Mouse (Mus musculus) ES-E14 (cell line): ENCODE data around the gene Tspear. TPM values are rescaled to one million over a fixed set of nuclear protein-coding genes. Genes with fewer than 3 reads are reported as not detected.
"Not testable (repeated sequence)": the region's sequence is repeated elsewhere in the genome, so short reads cannot be mapped to it uniquely, and the experiment has no call there.

Source experiments
- DNase-seq: peaks from one replicate; pipeline ENCODE4 v3.0.0-alpha.2; 2013; ENCODE audit warnings: low read depth, low spot score
- H3K27ac ChIP-seq: 2 replicates; pipeline ENCODE4 v1.5.1; 2012; ENCODE audit warnings: low read depth, mild to moderate bottlenecking, low read length, moderate library complexity, mixed read lengths; ENCODE audit not compliant: poor library complexity, insufficient read depth, severe bottlenecking
- H3K36me3 ChIP-seq: 2 replicates; pipeline ENCODE4 v1.6.1; 2012; ENCODE audit warnings: mild to moderate bottlenecking, low read length, moderate library complexity, mixed read lengths; ENCODE audit not compliant: control insufficient read depth, poor library complexity, insufficient read depth, severe bottlenecking
- H3K4me1 ChIP-seq, 2 experiments: fragments of 150-350 bp in 1 of 2; sonication (generic) in 1 of 2; 2 replicates each; pipeline ENCODE4 v1.6.1; 2012; ENCODE audit warnings: low read length in 2 of 2, mild to moderate bottlenecking in 1 of 2, mixed read lengths in 1 of 2; ENCODE audit not compliant: control insufficient read depth in 2 of 2, insufficient read depth in 2 of 2, poor library complexity in 1 of 2
- H3K4me3 ChIP-seq, 2 experiments: fragments of 150-350 bp in 1 of 2; sonication (generic) in 1 of 2; 2 replicates each; pipeline ENCODE4 v1.5.1; 2012; ENCODE audit warnings: low read length in 2 of 2, low read depth in 1 of 2, mild to moderate bottlenecking in 1 of 2, mixed read lengths in 1 of 2; ENCODE audit not compliant: insufficient read depth in 1 of 2, poor library complexity in 1 of 2, severe bottlenecking in 1 of 2
- H3K9ac ChIP-seq: 2 replicates; pipeline ENCODE4 v1.6.1; 2012; ENCODE audit warnings: low read depth, mild to moderate bottlenecking, low read length, mixed read lengths; ENCODE audit not compliant: poor library complexity, insufficient read depth, severe bottlenecking
- H3K9me3 ChIP-seq: fragments of 150-350 bp; sonication (generic); 2 replicates; pipeline ENCODE4 v1.6.1; 2012; ENCODE audit warnings: low read depth, mild to moderate bottlenecking, low read length; ENCODE audit not compliant: control insufficient read depth, insufficient read depth
- CHD2 ChIP-seq: IDR thresholded peaks from 2 replicates; pipeline ENCODE4 v1.6.1; 2014; ENCODE audit warnings: mild to moderate bottlenecking, low read depth, low read length, inconsistent platforms
- HCFC1 ChIP-seq: IDR thresholded peaks from 2 replicates; pipeline ENCODE4 v1.6.1; 2012; ENCODE audit warnings: low read length, inconsistent platforms, borderline replicate concordance; ENCODE audit not compliant: insufficient read depth
- MAFK ChIP-seq: IDR thresholded peaks from 2 replicates; pipeline ENCODE4 v1.6.1; 2014; ENCODE audit warnings: mild to moderate bottlenecking, low read depth, low read length, inconsistent platforms; ENCODE audit not compliant: insufficient read depth
- ZC3H11A ChIP-seq: IDR thresholded peaks from 2 replicates; pipeline ENCODE4 v1.6.1; 2012; ENCODE audit warnings: low read depth, mild to moderate bottlenecking, inconsistent platforms, low read length, borderline replicate concordance
- ZNF384 ChIP-seq: IDR thresholded peaks from 2 replicates; pipeline ENCODE4 v1.6.1; 2012; ENCODE audit warnings: low read depth, low read length, inconsistent platforms
- in situ Hi-C, 2 experiments: fragments of 600-800 bp; cut with MboI; formaldehyde crosslinking; loops; one replicate each; pipeline ENCODE4 v1.15.1; 2025; ENCODE audit warnings: low sequenced_read_pairs in 2 of 2, inconsistent platforms in 1 of 2; ENCODE audit not compliant: unreplicated experiment in 2 of 2
- total RNA-seq: library from RNA; depleted of rRNA; stranded (reverse); fragments of 300-350 nt; gene quantifications from 2 replicates; pipeline ENCODE4 v1.2.3, GENCODE M21; 2012

The Tspear gene
- total RNA-seq, 1 experiment, result 0.49 TPM

DNA sequence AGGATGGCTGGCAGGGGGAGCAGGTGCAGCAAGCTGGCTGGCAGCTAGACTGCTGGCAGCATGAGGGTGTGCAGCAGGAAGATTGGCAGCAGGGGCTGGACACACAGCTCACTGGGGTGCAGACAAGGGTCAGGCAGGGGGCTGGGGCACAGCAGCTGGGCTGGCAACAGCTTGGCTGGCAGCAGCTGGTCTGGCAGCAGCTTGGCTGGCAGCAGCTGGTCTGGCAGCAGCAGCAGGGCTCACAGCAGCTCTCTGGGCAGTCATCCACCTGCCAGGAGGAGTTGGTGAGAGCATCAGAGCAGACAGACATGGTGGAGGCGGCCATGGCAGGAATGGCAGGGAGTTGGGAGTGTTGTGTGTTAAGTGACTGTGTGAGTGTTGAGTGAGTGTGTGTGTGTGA is 101.5 kb downstream of the Tspear start, which contains the start of gene Gm7137:
Gene Gm7137, minus strand, starts transcription at position 325 of the 400 bp plus-strand sequence.
- H3K9ac ChIP-seq, H3K4me3 ChIP-seq, H3K27ac ChIP-seq, in situ Hi-C loops, DNase-seq, H3K9me3 ChIP-seq, H3K36me3 ChIP-seq, H3K4me1 ChIP-seq: not testable (repeated sequence)

DNA sequence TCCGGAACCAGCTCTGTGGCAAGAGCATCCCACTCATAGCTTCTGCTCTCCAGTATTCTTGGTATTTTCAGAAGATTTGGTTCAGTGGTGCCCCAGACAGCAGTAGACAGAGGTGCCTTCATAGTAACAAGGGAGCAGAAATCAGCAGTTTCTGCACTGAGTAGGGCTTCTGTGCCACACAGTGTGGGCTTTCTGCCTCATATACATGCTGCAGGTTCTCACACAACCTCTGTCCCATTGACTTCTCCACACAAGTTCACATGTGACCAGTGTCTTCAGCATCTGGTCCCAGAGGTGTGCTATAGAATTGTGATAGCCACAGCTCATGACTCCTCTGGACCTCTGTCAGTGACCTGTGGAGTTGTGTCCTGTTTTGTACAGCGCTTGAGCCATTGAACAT is 102.3 kb downstream of the Tspear start:
- Histone ChIP-seq H3K36me3 (no peaks in the 10 kb centered on the region), H3K4me1 (no peaks in the 10 kb centered on the region), H3K4me3 (no peak overlapping the region), H3K27ac (no peak overlapping the region), H3K9me3 (no peaks in the 10 kb centered on the region), H3K9ac (no peak overlapping the region)
- no peak for DNase-seq
- in situ Hi-C loops, result no loop called here
- TF ChIP-seq HCFC1 (no peak), ZNF384 (no peak), CHD2 (no peak), ZC3H11A (no peak), MAFK (no peak)

DNA sequence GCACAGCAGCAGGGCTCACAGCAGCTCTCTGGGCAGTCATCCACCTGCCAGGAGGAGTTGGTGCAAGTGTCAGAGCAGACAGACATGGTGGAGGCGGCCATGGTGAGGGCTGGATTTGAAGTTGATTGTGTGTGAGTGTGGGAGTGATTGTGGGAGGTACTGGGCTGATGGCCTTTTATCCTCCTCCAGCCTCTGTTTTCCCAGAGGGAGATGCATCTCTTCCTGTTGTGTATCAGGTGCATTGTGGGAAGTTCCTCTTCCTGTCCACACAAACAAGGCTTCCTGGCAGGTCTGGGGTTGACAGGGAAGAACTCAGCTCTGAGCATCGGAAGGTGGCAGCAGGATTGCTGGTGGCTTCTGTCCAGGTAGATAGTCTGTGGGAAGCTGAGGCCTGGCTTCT is 108.6 kb downstream of the Tspear start, which contains the start of gene Gm9639:
Gene Gm9639, minus strand, starts transcription at position 101 of the 400 bp plus-strand sequence.
- DNase-seq, result no peak
- Histone ChIP-seq H3K4me1 (no peaks in the 10 kb centered on the region), H3K27ac (no peak within 1 kb of the TSS), H3K9ac (no peak within 1 kb of the TSS), H3K4me3 (no peak within 1 kb of the TSS), H3K36me3 (no peaks in the 10 kb centered on the region), H3K9me3 (no peaks in the 10 kb centered on the region)
- in situ Hi-C loops, result no loop called here
- TF ChIP-seq CHD2, result no peak
- no peak for TF ChIP-seq MAFK
- TF ChIP-seq ZC3H11A, result no peak
- no peak for TF ChIP-seq ZNF384
- no peak for TF ChIP-seq HCFC1

GRCm38 (mm10) chr10:77797677-77798076 is 111.3 kb downstream of the Tspear start:
- no peak overlapping the region for H3K9ac ChIP-seq
- no peaks in the 10 kb centered on the region for H3K9me3 ChIP-seq
- no peak overlapping the region for H3K27ac ChIP-seq
- H3K4me1 ChIP-seq, result no peaks in the 10 kb centered on the region
- in situ Hi-C loops, result no loop called here
- H3K36me3 ChIP-seq, result no peaks in the 10 kb centered on the region
- TF ChIP-seq ZC3H11A (no peak), HCFC1 (no peak), MAFK (no peak), ZNF384 (no peak), CHD2 (no peak)
- no peak overlapping the region for H3K4me3 ChIP-seq
- DNase-seq, result no peak

GRCm38 (mm10) chr10:77798164-77798920 is 112.0 kb downstream of the Tspear start:
- DNase-seq, H3K4me1 ChIP-seq: not testable (repeated sequence)

More at GRCm38 (mm10) chr10:77798164-77798920, 112.0 kb downstream of the Tspear start:
- H3K36me3 ChIP-seq, H3K9ac ChIP-seq, H3K4me3 ChIP-seq, H3K27ac ChIP-seq, in situ Hi-C loops, H3K9me3 ChIP-seq: not testable (repeated sequence)
